Mouse (Mus musculus): ENCODE data around the gene Mical2. TPM values are rescaled to one million over a fixed set of nuclear protein-coding genes. Genes with fewer than 3 reads are reported as not detected.

Mical2 gene
- polyA plus RNA-seq, 1 experiment from 2014 or later = 3.9 TPM

DNA sequence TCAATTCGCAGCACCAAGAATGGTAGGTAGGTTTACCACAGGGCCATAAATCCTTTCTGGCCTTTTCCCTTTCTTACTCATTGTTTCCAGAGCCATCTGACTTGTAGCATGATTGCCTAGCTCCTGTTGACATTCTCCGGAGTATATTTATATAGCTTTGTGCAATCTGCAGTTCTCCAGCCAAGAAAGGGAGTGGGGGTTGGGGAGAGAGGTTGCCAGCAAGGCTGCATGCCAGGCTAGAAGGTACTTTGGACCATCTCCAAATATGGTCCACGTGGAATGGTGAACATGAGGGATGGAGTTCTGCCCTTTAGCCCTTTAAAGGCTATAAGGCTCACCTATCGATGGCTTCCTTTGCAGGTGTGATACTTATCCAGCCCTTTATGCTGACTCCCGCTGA, 45.2 kb downstream of the Mical2 start:
- no peaks in the 10 kb centered on the region for H3K27me3 ChIP-seq (replicated peaks)
- no peaks in the 10 kb centered on the region for H3K9me3 ChIP-seq (replicated peaks)
- 72% methylated on average over 5 of the region's 5 CpGs for WGBS
- H3K4me2 ChIP-seq = no peak overlapping the region
- H3K9ac ChIP-seq (replicated peaks) = no peak overlapping the region
- no peak for ATAC-seq (ENCODE audit: low FRiP score)
- H3K4me1 ChIP-seq = peaks cover 32% of the 10 kb centered on the region
- H3K36me3 ChIP-seq = no peaks in the 10 kb centered on the region
- no peak overlapping the region for H3K27ac ChIP-seq (replicated peaks)
- no peak overlapping the region for H3K4me3 ChIP-seq (replicated peaks)

DNA sequence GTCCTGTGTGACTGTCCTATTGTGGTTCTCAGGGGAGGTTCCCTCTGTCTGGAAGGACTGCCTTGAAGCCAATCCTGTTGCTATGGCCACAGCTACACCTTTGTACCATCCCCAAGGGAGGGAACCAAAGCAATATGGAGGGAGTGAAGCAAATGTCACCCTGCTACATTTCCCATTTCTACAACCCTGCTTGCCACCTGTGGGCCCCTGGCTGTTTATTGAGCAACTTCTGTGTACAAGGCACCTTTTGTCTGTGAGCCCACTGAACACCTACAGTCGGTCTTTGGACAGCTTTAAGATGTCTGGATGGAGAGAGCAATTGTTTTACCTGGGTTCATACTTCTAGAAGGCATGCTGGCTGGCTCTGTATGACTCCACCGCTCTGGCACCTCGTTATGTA, 46.0 kb downstream of the Mical2 start:
- 88% methylated on average over 3 of the region's 3 CpGs for WGBS
- no peak for ATAC-seq (ENCODE audit: low FRiP score)
- Histone ChIP-seq H3K9ac (replicated peaks) (no peak overlapping the region), H3K4me1 (peaks cover 34% of the 10 kb centered on the region), H3K4me2 (no peak overlapping the region), H3K27me3 (replicated peaks) (no peaks in the 10 kb centered on the region), H3K27ac (replicated peaks) (no peak overlapping the region), H3K4me3 (replicated peaks) (no peak overlapping the region), H3K36me3 (no peaks in the 10 kb centered on the region), H3K9me3 (replicated peaks) (no peaks in the 10 kb centered on the region)

DNA sequence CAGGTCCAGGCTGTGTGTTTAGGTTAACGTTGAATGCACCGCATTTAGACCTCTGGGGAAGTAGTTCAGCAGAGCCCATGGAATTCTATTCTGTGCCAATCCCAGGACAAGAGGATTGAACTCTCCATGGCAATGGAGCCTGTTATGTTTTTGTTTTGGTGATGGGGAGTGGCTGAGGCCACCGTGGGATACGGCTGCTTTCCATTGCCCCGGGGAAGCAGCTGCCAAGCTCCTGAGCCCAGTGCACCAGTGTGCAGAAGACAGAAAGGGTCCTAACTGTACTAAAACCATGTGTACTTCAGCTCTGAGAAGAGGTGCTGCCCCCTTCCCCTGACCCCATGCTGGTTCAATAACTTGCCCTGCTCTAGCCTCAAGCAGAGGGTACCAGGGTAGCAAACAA, 47.0 kb downstream of the Mical2 start:
- Histone ChIP-seq H3K9ac (replicated peaks) (no peak overlapping the region), H3K4me3 (replicated peaks) (no peak overlapping the region), H3K9me3 (replicated peaks) (no peaks in the 10 kb centered on the region), H3K4me1 (peaks cover 34% of the 10 kb centered on the region), H3K4me2 (no peak overlapping the region), H3K36me3 (no peaks in the 10 kb centered on the region), H3K27ac (replicated peaks) (no peak overlapping the region), H3K27me3 (replicated peaks) (no peaks in the 10 kb centered on the region)
- 24% methylated on average over 5 of the region's 5 CpGs for WGBS
- 0 out of 2 replicates have a peak, but pooled peaks have one; percentile 25 for ATAC-seq (ENCODE audit: low FRiP score)

DNA sequence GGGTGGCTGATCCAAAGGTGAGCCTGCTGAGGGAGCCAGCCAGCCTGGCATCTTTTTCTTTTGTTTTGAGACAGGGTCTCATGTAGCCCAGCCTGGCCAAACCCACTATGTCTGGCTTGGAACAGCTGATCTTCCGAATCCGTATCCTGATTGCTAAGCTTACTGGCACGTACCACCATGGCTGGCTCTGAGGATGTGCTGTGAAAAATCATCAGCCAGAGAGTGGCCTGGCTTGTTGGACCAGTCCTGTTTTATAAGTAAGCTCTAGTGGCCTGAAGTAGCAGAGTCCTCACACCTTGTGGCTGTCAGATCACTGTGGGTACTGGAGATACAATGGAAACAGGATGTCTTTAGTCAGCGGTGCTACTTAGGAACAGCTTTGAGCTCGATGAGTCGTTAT, 47.8 kb downstream of the Mical2 start:
- no peaks in the 10 kb centered on the region for H3K9me3 ChIP-seq (replicated peaks)
- no peaks in the 10 kb centered on the region for H3K36me3 ChIP-seq
- peaks cover 34% of the 10 kb centered on the region for H3K4me1 ChIP-seq
- H3K4me2 ChIP-seq = no peak overlapping the region
- no peak overlapping the region for H3K4me3 ChIP-seq (replicated peaks)
- no peaks in the 10 kb centered on the region for H3K27me3 ChIP-seq (replicated peaks)
- H3K9ac ChIP-seq (replicated peaks) = no peak overlapping the region
- 68% methylated on average over 6 of the region's 6 CpGs for WGBS
- no peak overlapping the region; the same call in 1 of the 2 replicates for H3K27ac ChIP-seq (replicated peaks)
- ATAC-seq (ENCODE audit: low FRiP score) = no peak

DNA sequence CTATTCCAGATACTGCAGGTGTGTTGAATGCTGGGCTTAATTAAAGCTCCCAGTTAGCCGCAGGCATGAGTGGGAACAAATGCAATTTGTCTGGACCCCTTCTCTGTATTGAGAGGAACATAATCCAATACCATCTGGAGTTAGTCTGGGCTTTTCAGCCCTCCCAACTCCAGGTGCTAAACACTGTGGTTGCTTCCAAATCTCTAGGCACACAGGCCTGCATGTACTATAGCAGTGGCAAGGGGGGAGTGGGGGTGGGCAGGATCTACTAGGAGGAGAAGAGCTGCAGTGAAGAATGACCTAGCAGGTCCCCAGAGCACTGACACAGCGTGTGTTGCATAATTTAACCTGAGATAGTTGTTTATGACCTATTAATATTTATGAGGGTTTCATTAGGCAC, 49.0 kb downstream of the Mical2 start:
- Histone ChIP-seq H3K36me3 (no peaks in the 10 kb centered on the region), H3K4me2 (no peak overlapping the region), H3K9me3 (replicated peaks) (no peaks in the 10 kb centered on the region), H3K27ac (replicated peaks) (no peak overlapping the region), H3K9ac (replicated peaks) (no peak overlapping the region), H3K27me3 (replicated peaks) (no peaks in the 10 kb centered on the region), H3K4me1 (peaks cover 34% of the 10 kb centered on the region), H3K4me3 (replicated peaks) (no peak overlapping the region)
- 25% methylated on average over 2 of the region's 2 CpGs for WGBS
- ATAC-seq (ENCODE audit: low FRiP score) = peak; percentile 52; the same call in 1 of the 2 replicates

DNA sequence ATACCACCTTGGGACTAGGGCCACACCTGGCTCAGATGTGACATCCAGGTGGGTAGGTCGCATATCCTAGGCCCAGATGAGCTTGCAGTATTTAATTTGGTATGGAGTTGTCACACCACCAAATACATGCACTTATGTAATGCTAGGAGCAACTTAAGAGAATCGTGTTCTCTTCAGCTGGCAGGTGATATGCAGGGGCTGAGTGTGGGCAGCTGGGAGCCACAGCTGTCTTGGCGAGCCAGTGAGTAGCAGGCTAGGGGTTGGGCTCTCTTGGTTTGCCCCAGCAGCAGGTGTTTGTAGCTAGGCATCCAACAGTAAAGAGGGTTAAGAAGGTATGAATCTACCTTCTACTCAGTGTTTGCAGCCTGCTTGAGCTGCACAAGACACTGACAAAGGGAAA, 49.4 kb downstream of the Mical2 start:
- no peaks in the 10 kb centered on the region for H3K36me3 ChIP-seq
- no peak overlapping the region for H3K27ac ChIP-seq (replicated peaks)
- H3K27me3 ChIP-seq (replicated peaks) = no peaks in the 10 kb centered on the region
- H3K4me1 ChIP-seq = peaks cover 34% of the 10 kb centered on the region
- H3K9me3 ChIP-seq (replicated peaks) = no peaks in the 10 kb centered on the region
- H3K9ac ChIP-seq (replicated peaks) = no peak overlapping the region
- 73% methylated on average over 3 of the region's 3 CpGs for WGBS
- H3K4me2 ChIP-seq = no peak overlapping the region
- no peak overlapping the region for H3K4me3 ChIP-seq (replicated peaks)
- ATAC-seq (ENCODE audit: low FRiP score) = no peak

DNA sequence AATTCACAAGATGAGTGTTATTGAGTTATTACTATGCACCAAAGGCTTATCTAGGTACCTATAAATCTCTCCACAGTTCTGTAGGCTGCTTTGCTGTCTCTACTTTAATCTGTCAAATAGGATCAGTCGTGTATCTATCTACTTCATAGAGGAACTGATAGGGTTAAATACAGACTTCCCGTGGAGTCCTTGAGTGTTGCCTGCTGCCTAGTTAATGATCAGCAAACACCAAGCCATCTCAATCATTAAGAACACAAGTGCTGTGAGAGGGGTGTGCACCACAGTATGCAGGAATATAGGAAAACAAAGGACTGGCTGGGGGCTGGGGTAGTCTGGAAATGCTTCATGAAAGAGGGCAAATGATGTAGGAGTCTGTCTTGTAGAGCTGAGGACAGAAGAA, 50.2 kb downstream of the Mical2 start:
- Histone ChIP-seq H3K27ac (replicated peaks) (0 out of 2 replicates have a peak overlapping the region, but pooled peaks have one; percentile 3), H3K4me1 (peaks cover 32% of the 10 kb centered on the region), H3K27me3 (replicated peaks) (no peaks in the 10 kb centered on the region), H3K9me3 (replicated peaks) (no peaks in the 10 kb centered on the region), H3K4me3 (replicated peaks) (no peak overlapping the region), H3K36me3 (no peaks in the 10 kb centered on the region), H3K4me2 (no peak overlapping the region), H3K9ac (replicated peaks) (no peak overlapping the region)
- 19% methylated on average over 2 of the region's 2 CpGs for WGBS
- no peak for ATAC-seq (ENCODE audit: low FRiP score)

DNA sequence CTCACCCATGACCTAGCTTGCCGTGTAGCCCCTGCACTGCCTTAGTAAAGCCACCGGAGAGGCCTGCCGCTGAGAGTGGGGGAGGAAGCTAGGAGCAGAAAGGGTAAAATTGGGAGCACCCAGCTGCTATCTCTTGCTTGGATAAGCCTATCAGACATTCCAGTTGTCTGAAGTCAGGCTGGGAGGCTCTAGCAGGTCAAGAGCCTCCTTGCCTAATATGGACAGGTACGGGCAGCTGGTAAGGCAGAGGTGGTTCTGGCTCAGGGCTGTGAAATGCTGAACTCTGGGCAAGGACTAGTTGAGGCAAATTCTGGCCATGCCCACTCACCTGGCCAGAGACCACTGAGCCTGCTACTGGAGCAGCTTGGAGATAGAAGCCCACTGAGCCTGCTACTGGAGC, 51.2 kb downstream of the Mical2 start:
- no peak overlapping the region for H3K4me3 ChIP-seq (replicated peaks)
- no peaks in the 10 kb centered on the region for H3K36me3 ChIP-seq
- no peak overlapping the region for H3K9ac ChIP-seq (replicated peaks)
- H3K4me2 ChIP-seq = no peak overlapping the region
- 90% methylated on average over 4 of the region's 4 CpGs for WGBS
- no peaks in the 10 kb centered on the region for H3K27me3 ChIP-seq (replicated peaks)
- no peaks in the 10 kb centered on the region for H3K9me3 ChIP-seq (replicated peaks)
- no peak for ATAC-seq (ENCODE audit: low FRiP score)
- H3K27ac ChIP-seq (replicated peaks) = no peak overlapping the region
- peaks cover 27% of the 10 kb centered on the region for H3K4me1 ChIP-seq

DNA sequence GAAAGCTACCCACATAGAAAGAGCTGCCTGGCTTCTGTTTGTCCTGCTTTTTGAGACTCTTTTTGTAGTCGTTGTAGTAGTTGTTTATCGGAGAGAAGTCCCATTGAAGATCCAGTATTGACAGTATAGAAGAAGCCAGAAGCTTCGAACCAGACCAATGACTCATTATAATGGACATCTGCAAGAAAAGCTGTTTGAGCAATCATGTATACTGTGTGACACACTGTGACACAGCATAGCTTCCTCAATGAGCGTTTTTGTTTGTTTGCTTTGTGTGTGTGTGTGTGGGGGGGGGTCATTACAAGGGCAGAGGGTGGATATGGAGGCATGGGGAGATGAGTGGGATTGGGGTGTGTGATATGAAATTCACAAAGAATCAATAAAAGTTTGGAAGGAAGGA, 53.0 kb downstream of the Mical2 start:
- WGBS = 67% methylated on average over 4 of the region's 4 CpGs
- H3K4me1 ChIP-seq = peaks cover 13% of the 10 kb centered on the region

DNA sequence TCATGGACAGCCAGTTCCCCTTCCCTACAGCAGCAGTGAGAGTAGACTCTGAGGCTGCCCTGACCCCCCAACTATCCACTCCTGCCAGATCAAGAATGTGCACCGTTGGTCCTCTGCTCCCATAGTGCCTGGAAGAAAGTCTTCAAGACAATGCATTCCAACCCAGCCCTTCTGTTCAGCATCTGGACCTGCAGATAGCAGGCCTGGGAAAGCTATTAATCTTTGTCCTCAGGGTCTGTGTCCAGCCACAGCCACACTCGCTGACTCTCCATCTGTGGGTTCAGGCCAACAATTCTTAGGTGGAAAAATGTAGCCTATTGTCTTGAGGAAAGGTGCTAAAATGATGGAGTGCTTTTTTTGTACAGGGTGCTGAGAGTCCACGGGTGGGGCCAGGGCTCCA, 54.8 kb downstream of the Mical2 start:
- WGBS = 41% methylated on average over 3 of the region's 3 CpGs
- no peak for ATAC-seq (ENCODE audit: low FRiP score)
- no peak overlapping the region for H3K27ac ChIP-seq (replicated peaks)
- H3K4me2 ChIP-seq = no peak overlapping the region
- H3K27me3 ChIP-seq (replicated peaks) = no peaks in the 10 kb centered on the region
- no peaks in the 10 kb centered on the region for H3K36me3 ChIP-seq
- no peaks in the 10 kb centered on the region for H3K9me3 ChIP-seq (replicated peaks)
- H3K4me3 ChIP-seq (replicated peaks) = no peak overlapping the region
- no peak overlapping the region for H3K9ac ChIP-seq (replicated peaks)
- H3K4me1 ChIP-seq = 0 out of 2 replicates have a peak, but pooled peaks cover 3% of the 10 kb centered on the region

More for the DNA sequence above, 53.0 kb downstream of the Mical2 start:
- Histone ChIP-seq H3K4me3 (replicated peaks) (no peak overlapping the region), H3K4me2 (no peak overlapping the region), H3K36me3 (no peaks in the 10 kb centered on the region), H3K9me3 (replicated peaks) (no peaks in the 10 kb centered on the region), H3K27ac (replicated peaks) (no peak overlapping the region), H3K9ac (replicated peaks) (no peak overlapping the region), H3K27me3 (replicated peaks) (no peaks in the 10 kb centered on the region)
- ATAC-seq (ENCODE audit: low FRiP score) = no peak

DNA sequence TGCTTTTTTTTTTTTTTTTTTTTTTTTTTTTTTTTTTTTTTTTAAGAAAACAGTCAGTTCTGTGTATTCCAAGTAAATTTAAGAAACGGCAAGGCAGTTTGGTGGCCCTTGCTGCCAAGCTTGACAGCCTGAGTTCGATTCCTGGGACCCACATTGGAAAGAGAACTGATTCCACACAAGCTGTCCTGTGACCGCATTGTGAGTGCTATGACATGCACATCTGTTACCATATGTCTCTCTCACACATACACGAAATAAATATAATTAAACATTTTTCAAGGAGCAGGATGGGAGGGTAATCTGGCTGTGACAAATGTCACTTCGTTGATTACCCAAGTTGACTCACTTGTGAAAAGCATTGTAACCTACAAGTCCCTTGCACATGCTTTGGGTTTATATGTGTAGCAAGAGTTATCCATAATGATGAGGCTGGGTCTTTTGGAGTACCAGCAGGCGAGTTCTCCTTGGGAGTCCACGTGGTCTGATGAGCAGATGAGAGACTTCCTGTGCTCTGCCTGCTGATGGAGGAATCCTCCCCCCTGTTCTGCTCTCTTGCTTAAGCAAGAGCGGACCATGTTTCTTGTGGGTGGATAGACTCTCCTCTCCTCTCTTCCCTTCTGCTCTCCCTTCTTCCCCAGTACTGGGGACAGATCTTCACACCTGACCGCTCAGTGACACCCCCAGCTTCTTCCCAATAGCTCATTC, 58.1 kb downstream of the Mical2 start:
- no peaks in the 10 kb centered on the region for H3K36me3 ChIP-seq
- WGBS = 82% methylated on average over 9 of the region's 9 CpGs
- no peak for ATAC-seq (ENCODE audit: low FRiP score)

DNA sequence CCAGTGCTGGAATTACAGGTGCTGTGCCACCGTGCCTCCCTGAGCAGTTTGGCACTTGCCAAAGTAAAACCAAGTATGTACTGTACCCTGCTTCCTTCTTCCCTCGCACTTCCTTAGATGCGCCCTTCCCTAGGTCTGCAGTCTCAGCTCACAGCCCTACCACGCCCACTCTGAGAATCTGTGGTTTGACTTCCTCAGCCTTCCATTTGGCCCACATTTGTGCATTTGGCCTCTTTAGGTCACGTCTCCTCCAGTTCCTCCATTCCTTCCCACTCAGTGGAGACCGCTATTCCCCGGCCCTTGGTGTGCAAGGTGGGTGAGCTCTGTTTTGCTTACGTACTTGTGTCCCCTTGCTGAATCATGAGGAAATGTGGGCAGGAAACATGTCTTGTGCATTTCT, 59.9 kb downstream of the Mical2 start:
- Histone ChIP-seq H3K36me3 (no peaks in the 10 kb centered on the region), H3K9me3 (replicated peaks) (no peaks in the 10 kb centered on the region), H3K4me2 (no peak overlapping the region), H3K9ac (replicated peaks) (no peak overlapping the region), H3K27ac (replicated peaks) (no peak overlapping the region), H3K27me3 (replicated peaks) (no peaks in the 10 kb centered on the region), H3K4me3 (replicated peaks) (no peak overlapping the region), H3K4me1 (no peaks in the 10 kb centered on the region)
- ATAC-seq (ENCODE audit: low FRiP score) = no peak
- 92% methylated on average over 8 of the region's 8 CpGs for whole genome bisulfite sequencing

More for the DNA sequence above, 58.1 kb downstream of the Mical2 start:
- Histone ChIP-seq H3K27me3 (replicated peaks) (no peaks in the 10 kb centered on the region), H3K4me3 (replicated peaks) (no peak overlapping the region), H3K9ac (replicated peaks) (no peak overlapping the region), H3K4me2 (no peak overlapping the region), H3K9me3 (replicated peaks) (no peaks in the 10 kb centered on the region), H3K27ac (replicated peaks) (no peak overlapping the region), H3K4me1 (no peaks in the 10 kb centered on the region)

Data from neural tube, embryonic 15.5 days (tissue).